Mouse (Mus musculus) hindbrain, embryonic 11.5 days (tissue): Measurements from ENCODE around the gene Ntsr2. TPM values are rescaled to one million over a fixed set of nuclear protein-coding genes. Genes with fewer than 3 reads are reported as not detected.

Experiments
- ATAC-seq: fragments of 200-750 bp; cut with Nextera tagmentation; 2 replicates; pipeline ENCODE4 v1.8.0; 2017; ENCODE audit warnings: mild to moderate bottlenecking, moderate TSS enrichment, moderate library complexity; ENCODE audit not compliant: low FRiP score
- DNase-seq: peaks from one replicate; pipeline ENCODE4 v3.0.0-alpha.2; 2015; ENCODE audit warnings: low spot score
- H3K27ac ChIP-seq: fragments of 300-500 bp; sonication (generic); 2 replicates; pipeline ENCODE4 v1.5.1; 2014; ENCODE audit warnings: mild to moderate bottlenecking, low read depth, low read length
- H3K27me3 ChIP-seq: fragments of 300-500 bp; sonication (generic); 2 replicates; pipeline ENCODE4 v1.6.1; 2014; ENCODE audit warnings: mild to moderate bottlenecking, low read length, moderate library complexity, mixed read lengths; ENCODE audit not compliant: control insufficient read depth, insufficient read depth
- H3K36me3 ChIP-seq: fragments of 300-500 bp; sonication (generic); 2 replicates; pipeline ENCODE4 v1.6.1; 2014; ENCODE audit warnings: mild to moderate bottlenecking, low read length, moderate library complexity, mixed read lengths; ENCODE audit not compliant: control insufficient read depth, insufficient read depth
- H3K4me1 ChIP-seq: fragments of 300-500 bp; sonication (generic); replicated peaks from 2 replicates; pipeline ENCODE4 v1.6.1; 2014; ENCODE audit warnings: low read length, mixed read lengths; ENCODE audit not compliant: control insufficient read depth, insufficient read depth
- H3K4me2 ChIP-seq: fragments of 300-500 bp; sonication (generic); replicated peaks from 2 replicates; pipeline ENCODE4 v1.6.1; 2014; ENCODE audit warnings: mild to moderate bottlenecking, low read depth, low read length
- H3K4me3 ChIP-seq: fragments of 300-500 bp; sonication (generic); 2 replicates; pipeline ENCODE4 v1.5.1; 2014; ENCODE audit warnings: low read depth, low read length
- H3K9ac ChIP-seq: fragments of 300-500 bp; sonication (generic); 2 replicates; pipeline ENCODE4 v1.6.1; 2014; ENCODE audit warnings: low read depth, low read length
- H3K9me3 ChIP-seq: fragments of 300-500 bp; sonication (generic); 2 replicates; pipeline ENCODE4 v1.6.1; 2016; ENCODE audit warnings: low read length; ENCODE audit not compliant: control insufficient read depth
- WGBS: fragments of 180-500 bp; shearing (Covaris S2); extraction: QIAGEN DNeasy Blood & Tissue Kit; methylation state at CpG from one replicate; pipeline ENCODE4 v1.1.7; 2014; 5-methylcytosine and 5-hydroxymethylcytosine counted together
- polyA plus RNA-seq: library from polyadenylated mRNA; unstranded; fragments of >200 nt; fragmentation: Nextera tagmentation; extraction: Ambion mirVana; gene quantifications from 2 replicates; pipeline ENCODE4 v1.2.1, GENCODE M21; 2014

The Ntsr2 gene
- polyA plus RNA-seq, 1 experiment from 2014 or later = 0.09 TPM

GRCm38 (mm10) chr12:16642000-16642399, 11.2 kb upstream of the Ntsr2 start:
- Histone ChIP-seq H3K27me3 (no peaks in the 10 kb centered on the region), H3K4me2 (no peak overlapping the region), H3K27ac (no peak overlapping the region), H3K36me3 (no peaks in the 10 kb centered on the region), H3K9ac (no peak overlapping the region), H3K4me1 (no peaks in the 10 kb centered on the region; the same call in 1 of the 2 replicates), H3K9me3 (no peaks in the 10 kb centered on the region), H3K4me3 (no peak overlapping the region)
- DNase-seq = no peak
- WGBS = 62% methylated on average over 5 of the region's 5 CpGs
- no peak for ATAC-seq

GRCm38 (mm10) chr12:16643508-16644345, 9.5 kb upstream of the Ntsr2 start:
- Histone ChIP-seq H3K27ac (no peak overlapping the region), H3K4me1 (no peaks in the 10 kb centered on the region; the same call in 1 of the 2 replicates), H3K36me3 (no peaks in the 10 kb centered on the region), H3K9ac (no peak overlapping the region), H3K4me2 (no peak overlapping the region), H3K4me3 (no peak overlapping the region), H3K27me3 (no peaks in the 10 kb centered on the region), H3K9me3 (no peaks in the 10 kb centered on the region)
- DNase-seq = peak; percentile 16
- ATAC-seq = peak; percentile 62
- 67% methylated on average over 12 of the region's 12 CpGs for WGBS

- no peak overlapping the region for H3K27ac ChIP-seq
Measured at GRCm38 (mm10) chr12:16644698-16645097, 8.5 kb upstream of the Ntsr2 start.

GRCm38 (mm10) chr12:16646780-16647409, 6.3 kb upstream of the Ntsr2 start:
- H3K27ac ChIP-seq = no peak overlapping the region
- ATAC-seq (no peak), DNase-seq (no peak)
- no peak overlapping the region for H3K4me2 ChIP-seq
- no peaks in the 10 kb centered on the region for H3K9me3 ChIP-seq
- no peak overlapping the region for H3K9ac ChIP-seq
- H3K27me3 ChIP-seq = no peaks in the 10 kb centered on the region
- no peaks in the 10 kb centered on the region; the same call in 1 of the 2 replicates for H3K4me1 ChIP-seq
- H3K36me3 ChIP-seq = no peaks in the 10 kb centered on the region
- 41% methylated on average over 9 of the region's 9 CpGs for WGBS
- H3K4me3 ChIP-seq = no peak overlapping the region

More at GRCm38 (mm10) chr12:16644698-16645097, 8.5 kb upstream of the Ntsr2 start:
- DNase-seq (no peak), ATAC-seq (no peak)
- Histone ChIP-seq H3K4me2 (no peak overlapping the region), H3K4me3 (no peak overlapping the region), H3K27me3 (no peaks in the 10 kb centered on the region), H3K36me3 (no peaks in the 10 kb centered on the region), H3K9ac (no peak overlapping the region), H3K9me3 (no peaks in the 10 kb centered on the region), H3K4me1 (no peaks in the 10 kb centered on the region; the same call in 1 of the 2 replicates)
- 44% methylated on average over 8 of the region's 8 CpGs for WGBS

- no peak overlapping the region for H3K4me2 ChIP-seq
- WGBS = 92% methylated on average over 6 of the region's 6 CpGs
- H3K4me1 ChIP-seq = no peaks in the 10 kb centered on the region; the same call in 1 of the 2 replicates
- no peak for ATAC-seq
- peaks cover 6% of the 10 kb centered on the region for H3K27me3 ChIP-seq
- no peak overlapping the region for H3K27ac ChIP-seq
- DNase-seq = no peak
- H3K9me3 ChIP-seq = no peaks in the 10 kb centered on the region
- no peak overlapping the region for H3K9ac ChIP-seq
- no peaks in the 10 kb centered on the region for H3K36me3 ChIP-seq
- no peak overlapping the region for H3K4me3 ChIP-seq
Measured at GRCm38 (mm10) chr12:16648273-16648672, 4.9 kb upstream of the Ntsr2 start.

- H3K4me3 ChIP-seq = no peak overlapping the region
- no peaks in the 10 kb centered on the region for H3K9me3 ChIP-seq
- peaks cover 20% of the 10 kb centered on the region for H3K27me3 ChIP-seq
- no peak for DNase-seq
- no peak for ATAC-seq
- no peaks in the 10 kb centered on the region for H3K36me3 ChIP-seq
- WGBS = 84% methylated on average over 6 of the region's 6 CpGs
- no peak overlapping the region for H3K9ac ChIP-seq
- H3K4me2 ChIP-seq = no peak overlapping the region
- no peak overlapping the region for H3K27ac ChIP-seq
- H3K4me1 ChIP-seq = no peaks in the 10 kb centered on the region
Measured at GRCm38 (mm10) chr12:16649819-16650218, 3.4 kb upstream of the Ntsr2 start.

GRCm38 (mm10) chr12:16655604-16656003, 2.4 kb downstream of the Ntsr2 start:
- ATAC-seq (no peak), DNase-seq (no peak)
- Histone ChIP-seq H3K4me2 (no peak overlapping the region), H3K9ac (no peak overlapping the region), H3K4me3 (no peak overlapping the region), H3K27me3 (peaks cover 21% of the 10 kb centered on the region), H3K27ac (no peak overlapping the region), H3K9me3 (no peaks in the 10 kb centered on the region), H3K36me3 (no peaks in the 10 kb centered on the region), H3K4me1 (no peaks in the 10 kb centered on the region)
- WGBS = 76% methylated on average over 4 of the region's 4 CpGs

- no peaks in the 10 kb centered on the region for H3K9me3 ChIP-seq
- ATAC-seq (no peak), DNase-seq (no peak)
- H3K4me3 ChIP-seq = no peak overlapping the region
- H3K4me1 ChIP-seq = no peaks in the 10 kb centered on the region
- no peak overlapping the region for H3K9ac ChIP-seq
- no peak overlapping the region for H3K27ac ChIP-seq
- no peaks in the 10 kb centered on the region for H3K36me3 ChIP-seq
- H3K4me2 ChIP-seq = no peak overlapping the region
- peaks cover 21% of the 10 kb centered on the region for H3K27me3 ChIP-seq
- 82% methylated on average over 5 of the region's 5 CpGs for WGBS
Measured at GRCm38 (mm10) chr12:16656906-16657875, 4.0 kb downstream of the Ntsr2 start.
